Mouse (Mus musculus): ENCODE measurements around the gene P2rx4. TPM values are rescaled to one million over a fixed set of nuclear protein-coding genes. Genes with fewer than 3 reads are reported as not detected.
A peak's percentile ranks its signal among the peaks of the same experiment; 100 is the strongest.

Gene P2rx4
- total RNA-seq, 2 experiments from 2014 or later: 14.9 to 16.7 TPM

GRCm38 (mm10) chr5:122778231-122779226 lies 71.2 kb downstream of the P2rx4 start:
- peak; percentile 34 to 76 for DNase-seq (ENCODE audit: low spot score in 2 of 2)
- intact Hi-C loops (cut with DNase I): loop anchor here (5.0 kb wide), 1 partner anchor 276 kb away; the partner anchor contains the start of gene Atp2a2

Small RNA genes within 50 kb of the gene (microRNA-seq; reads per million reads assigned to microRNA genes)
- 0.99 to 2.0 reads per million in 2 experiments for gene Mir8115

Other genes with a start within 250 kb of the P2rx4 start
- 100 to 1,000 TPM; 748 to 749 TPM for gene Atp2a2, start 205.3 kb upstream of the P2rx4 start, total RNA-seq (2021)
- gene Ift81, start 93.0 kb upstream of the P2rx4 start, total RNA-seq (2021): 10 to 100 TPM; 39.5 to 40.1 TPM
- gene P2rx7, start 63.6 kb upstream of the P2rx4 start, total RNA-seq (2021): 1 to 10 TPM; 7.9 to 8.3 TPM
- 100 to 1,000 TPM; 256 to 266 TPM for gene Camkk2, start 71.9 kb downstream of the P2rx4 start, total RNA-seq (2021)
- 100 to 1,000 TPM; 221 to 225 TPM for gene Anapc5, start 113.8 kb downstream of the P2rx4 start, total RNA-seq (2021)
- gene Rnf34, start 142.5 kb downstream of the P2rx4 start, total RNA-seq (2021): 10 to 100 TPM; 55.5 to 56.3 TPM